Mouse (Mus musculus) hindbrain, embryonic 16.5 days (tissue): ENCODE results near the gene Ostm1. TPM values are rescaled to one million over a fixed set of nuclear protein-coding genes. Genes with fewer than 3 reads are reported as not detected.

Source experiments
- ATAC-seq: fragments of 200-750 bp; cut with Nextera tagmentation; 2 replicates; pipeline ENCODE4 v1.8.0; 2017; ENCODE audit warnings: moderate TSS enrichment, moderate library complexity
- H3K27ac ChIP-seq: fragments of 300-500 bp; sonication (generic); 2 replicates; pipeline ENCODE4 v1.5.1; 2014; ENCODE audit warnings: low read depth, mild to moderate bottlenecking, control low read depth, low read length, moderate library complexity
- H3K27me3 ChIP-seq: fragments of 300-500 bp; sonication (generic); replicated peaks from 2 replicates; pipeline ENCODE4 v1.6.1; 2014; ENCODE audit warnings: low read length; ENCODE audit not compliant: control insufficient read depth, insufficient read depth
- H3K36me3 ChIP-seq: fragments of 300-500 bp; sonication (generic); 2 replicates; pipeline ENCODE4 v1.6.1; 2014; ENCODE audit warnings: mild to moderate bottlenecking, low read length, moderate library complexity, mixed read lengths; ENCODE audit not compliant: control insufficient read depth, insufficient read depth
- H3K4me1 ChIP-seq: fragments of 300-500 bp; sonication (generic); 2 replicates; pipeline ENCODE4 v1.6.1; 2014; ENCODE audit warnings: low read depth, low read length; ENCODE audit not compliant: control insufficient read depth, insufficient read depth
- H3K4me2 ChIP-seq: fragments of 300-500 bp; sonication (generic); 2 replicates; pipeline ENCODE4 v1.6.1; 2014; ENCODE audit warnings: mild to moderate bottlenecking, low read length, control low read depth, moderate library complexity
- H3K4me3 ChIP-seq: fragments of 300-500 bp; sonication (generic); 2 replicates; pipeline ENCODE4 v1.5.1; 2014; ENCODE audit warnings: mild to moderate bottlenecking, low read length, control low read depth, moderate library complexity
- H3K9ac ChIP-seq: fragments of 300-500 bp; sonication (generic); 2 replicates; pipeline ENCODE4 v1.6.1; 2014; ENCODE audit warnings: low read depth, mild to moderate bottlenecking, control low read depth, low read length, moderate library complexity
- H3K9me3 ChIP-seq: fragments of 300-500 bp; sonication (generic); 2 replicates; pipeline ENCODE4 v1.6.1; 2014; ENCODE audit warnings: mild to moderate bottlenecking, low read length, moderate library complexity; ENCODE audit not compliant: control insufficient read depth
- WGBS: fragments of 180-500 bp; shearing (Covaris S2); extraction: QIAGEN DNeasy Blood & Tissue Kit; methylation state at CpG from one replicate; pipeline ENCODE4 v1.1.7; 2014; 5-methylcytosine and 5-hydroxymethylcytosine counted together
- polyA plus RNA-seq: library from polyadenylated mRNA; unstranded; fragments of >200 nt; fragmentation: Nextera tagmentation; extraction: Ambion mirVana; gene quantifications from 2 replicates; pipeline ENCODE4 v1.2.1, GENCODE M21; 2015

The Ostm1 gene
- polyA plus RNA-seq, 1 experiment from 2014 or later: 38.4 TPM

GRCm38 (mm10) chr10:42613075-42613474, 29.5 kb downstream of the Ostm1 start:
- Histone ChIP-seq H3K9me3 (peaks cover 5% of the 10 kb centered on the region; the same call in 1 of the 2 replicates), H3K9ac (no peak overlapping the region), H3K4me1 (peaks cover 5% of the 10 kb centered on the region), H3K27me3 (peaks cover 48% of the 10 kb centered on the region), H3K36me3 (no peaks in the 10 kb centered on the region), H3K4me3 (no peak overlapping the region), H3K27ac (no peak overlapping the region), H3K4me2 (no peak overlapping the region)
- no peak for ATAC-seq
- WGBS: 9% methylated on average over 12 of the region's 12 CpGs

GRCm38 (mm10) chr10:42613639-42614381, 30.2 kb downstream of the Ostm1 start:
- Histone ChIP-seq H3K9me3 (peaks cover 5% of the 10 kb centered on the region; the same call in 1 of the 2 replicates), H3K9ac (peak overlapping the region; percentile 41; the same call in 1 of the 2 replicates), H3K4me3 (peak overlapping the region; percentile 35), H3K27ac (no peak overlapping the region), H3K4me2 (peak overlapping the region; percentile 61), H3K4me1 (peaks cover 5% of the 10 kb centered on the region), H3K27me3 (peaks cover 54% of the 10 kb centered on the region), H3K36me3 (no peaks in the 10 kb centered on the region)
- WGBS: under 1% methylated on average over 30 of the region's 40 CpGs
- 0 out of 2 replicates have a peak, but pooled peaks have one; percentile 48 for ATAC-seq

GRCm38 (mm10) chr10:42614766-42615165, 31.1 kb downstream of the Ostm1 start:
- H3K9me3 ChIP-seq: peaks cover 5% of the 10 kb centered on the region; the same call in 1 of the 2 replicates
- no peak overlapping the region for H3K27ac ChIP-seq
- no peak overlapping the region for H3K9ac ChIP-seq
- no peak overlapping the region for H3K4me3 ChIP-seq
- ATAC-seq: no peak
- WGBS: 10% methylated on average over 9 of the region's 9 CpGs
- H3K4me1 ChIP-seq: peaks cover 5% of the 10 kb centered on the region
- H3K27me3 ChIP-seq: peaks cover 59% of the 10 kb centered on the region
- H3K4me2 ChIP-seq: no peak overlapping the region
- H3K36me3 ChIP-seq: no peaks in the 10 kb centered on the region

GRCm38 (mm10) chr10:42618291-42618690, 34.7 kb downstream of the Ostm1 start:
- 34% methylated on average over 2 of the region's 2 CpGs for WGBS
- Histone ChIP-seq H3K27me3 (peaks cover 44% of the 10 kb centered on the region), H3K36me3 (no peaks in the 10 kb centered on the region)

GRCm38 (mm10) chr10:42625907-42626306, 42.3 kb downstream of the Ostm1 start:
- Histone ChIP-seq H3K36me3 (no peaks in the 10 kb centered on the region), H3K4me3 (no peak overlapping the region), H3K9ac (no peak overlapping the region), H3K27ac (no peak overlapping the region), H3K27me3 (peaks cover 57% of the 10 kb centered on the region), H3K9me3 (no peaks in the 10 kb centered on the region), H3K4me2 (no peak overlapping the region), H3K4me1 (no peaks in the 10 kb centered on the region)
- ATAC-seq: no peak
- WGBS: 86% methylated on average over 2 of the region's 2 CpGs

More at GRCm38 (mm10) chr10:42618291-42618690, 34.7 kb downstream of the Ostm1 start:
- peaks cover 5% of the 10 kb centered on the region for H3K4me1 ChIP-seq
- H3K9ac ChIP-seq: no peak overlapping the region
- peaks cover 2% of the 10 kb centered on the region; the same call in 1 of the 2 replicates for H3K9me3 ChIP-seq
- ATAC-seq: no peak
- no peak overlapping the region for H3K27ac ChIP-seq
- H3K4me2 ChIP-seq: no peak overlapping the region
- H3K4me3 ChIP-seq: no peak overlapping the region

GRCm38 (mm10) chr10:42630596-42631355, 47.2 kb downstream of the Ostm1 start:
- Histone ChIP-seq H3K9me3 (no peaks in the 10 kb centered on the region), H3K27me3 (peaks cover 62% of the 10 kb centered on the region), H3K4me1 (peaks cover 10% of the 10 kb centered on the region), H3K27ac (no peak overlapping the region), H3K4me2 (no peak overlapping the region), H3K4me3 (no peak overlapping the region), H3K9ac (no peak overlapping the region), H3K36me3 (no peaks in the 10 kb centered on the region)
- ATAC-seq: no peak
- 2% methylated on average over 19 of the region's 19 CpGs for WGBS

- Histone ChIP-seq H3K9me3 (no peaks in the 10 kb centered on the region), H3K4me3 (peak overlapping the region; percentile 17), H3K4me1 (peaks cover 11% of the 10 kb centered on the region), H3K27me3 (peaks cover 54% of the 10 kb centered on the region), H3K27ac (no peak overlapping the region), H3K36me3 (no peaks in the 10 kb centered on the region), H3K4me2 (peak overlapping the region; percentile 48), H3K9ac (no peak overlapping the region)
- ATAC-seq: no peak
- 2% methylated on average over 42 of the region's 42 CpGs for WGBS
Observed at GRCm38 (mm10) chr10:42631754-42632452, 48.3 kb downstream of the Ostm1 start.

GRCm38 (mm10) chr10:42632453-42633360, 49.1 kb downstream of the Ostm1 start:
- Histone ChIP-seq H3K9ac (no peak overlapping the region), H3K9me3 (no peaks in the 10 kb centered on the region), H3K36me3 (no peaks in the 10 kb centered on the region), H3K4me2 (peak overlapping the region; percentile 48), H3K4me3 (peak overlapping the region; percentile 22), H3K4me1 (peaks cover 11% of the 10 kb centered on the region), H3K27ac (no peak overlapping the region), H3K27me3 (peaks cover 53% of the 10 kb centered on the region)
- under 1% methylated on average over 39 of the region's 39 CpGs for WGBS
- ATAC-seq: peak; percentile 46; the same call in 1 of the 2 replicates
